Mouse (Mus musculus): ENCODE measurements around the gene Mapkap1.
"Not testable (repeated sequence)": the region's sequence is repeated elsewhere in the genome, so short reads cannot be mapped to it uniquely, and the experiment has no call there.

Gene Mapkap1

DNA sequence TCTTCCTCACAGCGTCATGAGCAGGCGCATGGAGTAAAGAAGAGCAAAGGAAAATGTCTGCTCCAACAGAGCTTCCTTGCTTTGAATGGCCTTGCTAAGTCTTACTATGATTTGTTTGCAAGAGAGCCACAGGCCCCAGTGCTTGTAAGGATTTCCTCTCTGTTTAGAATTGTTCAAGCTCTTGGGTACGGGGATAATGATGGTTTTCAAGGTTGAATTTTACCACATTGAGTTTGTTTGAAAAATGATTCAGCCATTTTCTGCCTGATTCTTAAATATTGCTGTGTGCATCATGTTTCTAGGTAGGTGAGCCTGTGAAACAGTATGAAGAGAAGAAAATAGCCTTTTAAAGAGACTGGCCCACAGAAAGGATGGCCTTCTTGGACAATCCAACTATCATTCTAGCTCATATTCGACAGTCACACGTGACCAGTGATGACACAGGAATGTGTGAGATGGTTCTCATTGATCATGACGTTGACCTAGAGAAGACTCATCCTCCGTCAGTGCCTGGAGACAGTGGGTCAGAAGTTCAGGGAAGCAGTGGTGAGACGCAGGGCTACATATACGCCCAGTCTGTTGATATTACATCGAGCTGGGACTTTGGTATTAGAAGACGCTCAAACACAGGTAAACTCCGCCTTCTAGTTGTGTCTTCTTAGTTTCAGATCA is 25.3 kb downstream of the Mapkap1 start:
- DNase-seq (ENCODE audit: extremely low read depth, low read depth), result no peak

GRCm38 (mm10) chr2:34432887-34433286 is 26.3 kb downstream of the Mapkap1 start:
- not testable (repeated sequence) for DNase-seq (ENCODE audit: extremely low read depth, low read depth)

- no peak for DNase-seq (ENCODE audit: extremely low read depth, low read depth)
Observed at GRCm38 (mm10) chr2:34436321-34436720, 29.8 kb downstream of the Mapkap1 start.

GRCm38 (mm10) chr2:34448756-34449155 is 42.2 kb downstream of the Mapkap1 start:
- no peak for DNase-seq (ENCODE audit: extremely low read depth, low read depth)

GRCm38 (mm10) chr2:34462490-34462889 is 55.9 kb downstream of the Mapkap1 start:
- no peak for DNase-seq (ENCODE audit: extremely low read depth, low read depth)

DNA sequence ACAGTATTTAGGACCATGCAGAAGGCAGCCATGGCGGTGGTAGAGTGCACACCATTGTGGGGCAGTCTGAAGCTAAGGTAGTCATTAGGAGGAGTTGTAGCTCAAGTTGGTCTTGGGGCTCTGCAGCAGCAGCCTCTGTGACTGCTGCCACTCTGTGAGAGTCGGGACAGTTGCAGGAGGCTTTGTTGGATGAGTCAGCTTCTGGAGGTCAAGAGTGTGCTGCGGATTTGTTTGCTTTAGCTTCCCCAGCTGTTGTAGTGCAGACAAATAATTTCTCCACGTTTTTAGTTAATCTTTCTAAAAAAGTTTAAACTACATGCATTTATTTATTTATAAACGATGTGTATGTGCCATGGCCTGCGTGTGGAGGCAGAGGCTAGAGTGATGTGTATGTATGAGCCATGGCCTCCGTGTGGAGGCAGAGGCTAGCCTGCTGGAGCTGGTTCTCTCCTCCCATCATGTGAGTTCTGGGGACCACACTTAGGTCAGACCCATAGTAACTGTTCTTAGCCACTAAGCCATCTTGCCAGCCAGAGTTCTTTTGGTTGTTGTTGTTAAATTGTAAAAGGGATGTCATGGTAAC is 62.1 kb downstream of the Mapkap1 start:
- no peak for DNase-seq (ENCODE audit: extremely low read depth, low read depth)

DNA sequence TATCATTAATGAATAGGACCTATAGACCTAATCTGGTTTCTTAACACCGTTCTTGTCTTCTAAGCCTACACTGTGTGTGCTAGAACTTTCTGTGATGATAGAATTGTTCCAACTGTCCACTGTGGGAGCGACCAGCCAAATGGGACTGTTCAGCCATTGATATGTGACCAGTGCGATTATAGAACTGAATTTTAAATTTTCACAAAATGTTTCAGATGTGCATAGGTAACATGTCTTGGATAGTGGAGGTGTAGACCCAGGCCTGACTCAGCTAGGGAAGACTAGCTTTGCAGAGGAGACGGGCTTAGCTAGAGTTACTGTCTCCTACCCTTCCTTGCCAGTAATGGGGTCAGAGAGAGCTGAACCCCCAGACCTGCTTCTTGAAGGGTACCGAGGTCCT is 62.8 kb downstream of the Mapkap1 start:
- DNase-seq (ENCODE audit: extremely low read depth, low read depth), result no peak

DNA sequence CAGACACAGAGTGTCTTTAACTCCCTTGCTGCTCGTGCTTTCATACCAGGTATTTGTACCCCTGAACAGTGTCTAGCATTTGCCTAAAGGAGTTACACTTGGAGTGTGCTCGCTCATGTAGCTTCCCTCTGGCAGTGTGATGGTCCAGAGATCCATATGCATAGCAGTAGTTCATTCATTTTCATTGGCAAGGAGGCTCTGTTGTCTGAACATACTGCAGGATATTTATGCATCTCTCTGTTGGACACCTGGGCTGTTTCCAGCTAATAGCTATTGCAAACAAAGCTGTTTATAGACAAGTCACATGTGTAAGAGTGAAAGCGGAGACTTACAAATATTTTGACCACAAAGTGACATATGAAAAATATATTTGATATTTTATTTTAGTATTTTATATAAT is 67.2 kb downstream of the Mapkap1 start:
- DNase-seq (ENCODE audit: extremely low read depth, low read depth), result no peak

- DNase-seq (ENCODE audit: extremely low read depth, low read depth), result no peak
Observed at GRCm38 (mm10) chr2:34481401-34481800, 74.8 kb downstream of the Mapkap1 start.

DNA sequence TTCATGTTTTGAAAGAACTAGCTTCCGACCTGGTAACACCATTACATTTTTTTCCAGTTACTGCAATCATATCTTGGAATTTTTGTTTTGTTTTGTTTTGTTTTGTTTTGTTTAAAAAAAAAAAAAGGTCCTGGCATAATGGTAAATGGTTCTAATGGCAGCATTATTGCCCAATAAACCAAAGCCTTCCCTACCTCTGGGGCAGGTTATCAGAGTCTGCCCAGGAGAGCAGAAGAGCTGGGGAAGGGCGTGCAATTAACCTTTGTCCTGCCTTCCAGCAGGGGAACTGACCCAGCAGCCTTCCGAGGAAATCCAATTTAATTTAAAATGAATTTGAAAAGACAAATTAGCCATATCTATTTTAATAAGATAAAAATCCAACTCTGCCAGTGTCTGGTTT is 75.5 kb downstream of the Mapkap1 start:
- no peak for DNase-seq (ENCODE audit: extremely low read depth, low read depth)

- no peak for DNase-seq (ENCODE audit: extremely low read depth, low read depth)
Observed at GRCm38 (mm10) chr2:34482531-34482930, 76.0 kb downstream of the Mapkap1 start.

GRCm38 (mm10) chr2:34487281-34487680 is 80.7 kb downstream of the Mapkap1 start:
- no peak for DNase-seq (ENCODE audit: extremely low read depth, low read depth)

GRCm38 (mm10) chr2:34503975-34504730 is 97.6 kb downstream of the Mapkap1 start:
- no peak for DNase-seq (ENCODE audit: extremely low read depth, low read depth)

GRCm38 (mm10) chr2:34506162-34506561 is 99.6 kb downstream of the Mapkap1 start:
- DNase-seq (ENCODE audit: extremely low read depth, low read depth), result not testable (repeated sequence)

- no peak for DNase-seq (ENCODE audit: extremely low read depth, low read depth)
Observed at GRCm38 (mm10) chr2:34509856-34510255, 103.3 kb downstream of the Mapkap1 start.

- DNase-seq (ENCODE audit: extremely low read depth, low read depth), result no peak
Observed at GRCm38 (mm10) chr2:34515263-34515662, 108.7 kb downstream of the Mapkap1 start.

- no peak for DNase-seq (ENCODE audit: extremely low read depth, low read depth)
Observed at GRCm38 (mm10) chr2:34518083-34518482, 111.5 kb downstream of the Mapkap1 start.

DNA sequence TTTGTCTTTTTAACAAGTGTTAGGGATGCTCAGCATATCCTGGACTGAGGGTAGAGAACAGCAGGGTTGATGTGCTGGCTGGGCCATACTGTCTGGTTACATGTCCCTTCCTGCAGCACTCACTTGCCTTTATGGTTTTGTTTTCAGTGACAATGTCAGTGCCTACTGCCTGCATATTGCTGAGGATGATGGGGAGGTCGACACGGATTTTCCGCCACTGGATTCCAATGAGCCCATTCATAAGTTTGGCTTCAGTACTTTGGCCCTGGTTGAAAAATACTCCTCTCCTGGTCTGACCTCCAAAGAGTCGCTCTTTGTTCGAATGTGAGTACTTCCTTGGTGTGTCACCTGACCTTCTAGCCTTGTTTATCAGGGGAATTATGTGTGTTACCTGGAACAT is 112.0 kb downstream of the Mapkap1 start:
- no peak for DNase-seq (ENCODE audit: extremely low read depth, low read depth)

GRCm38 (mm10) chr2:34519525-34519924 is 113.0 kb downstream of the Mapkap1 start:
- DNase-seq (ENCODE audit: extremely low read depth, low read depth), result peak; percentile 16

DNA sequence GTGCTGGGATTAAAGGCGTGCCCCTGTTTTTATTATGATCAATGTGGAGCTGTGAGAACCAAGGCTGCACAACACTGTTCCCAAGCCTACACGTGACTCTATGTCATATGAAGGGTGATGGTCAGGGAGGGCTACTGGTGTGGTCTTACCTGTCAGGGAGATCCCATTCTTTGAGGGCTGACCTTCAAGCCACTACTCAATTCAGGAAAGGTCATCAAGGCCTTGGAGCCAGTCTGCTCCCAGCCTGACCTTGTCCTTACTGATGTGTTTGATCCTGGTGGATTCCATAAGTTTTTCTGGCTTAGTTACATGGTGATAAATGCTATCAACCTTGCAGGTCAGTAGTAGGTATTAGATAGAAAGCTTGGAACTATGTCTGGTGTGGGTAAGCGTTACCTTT is 114.8 kb downstream of the Mapkap1 start:
- DNase-seq (ENCODE audit: extremely low read depth, low read depth), result no peak

DNA sequence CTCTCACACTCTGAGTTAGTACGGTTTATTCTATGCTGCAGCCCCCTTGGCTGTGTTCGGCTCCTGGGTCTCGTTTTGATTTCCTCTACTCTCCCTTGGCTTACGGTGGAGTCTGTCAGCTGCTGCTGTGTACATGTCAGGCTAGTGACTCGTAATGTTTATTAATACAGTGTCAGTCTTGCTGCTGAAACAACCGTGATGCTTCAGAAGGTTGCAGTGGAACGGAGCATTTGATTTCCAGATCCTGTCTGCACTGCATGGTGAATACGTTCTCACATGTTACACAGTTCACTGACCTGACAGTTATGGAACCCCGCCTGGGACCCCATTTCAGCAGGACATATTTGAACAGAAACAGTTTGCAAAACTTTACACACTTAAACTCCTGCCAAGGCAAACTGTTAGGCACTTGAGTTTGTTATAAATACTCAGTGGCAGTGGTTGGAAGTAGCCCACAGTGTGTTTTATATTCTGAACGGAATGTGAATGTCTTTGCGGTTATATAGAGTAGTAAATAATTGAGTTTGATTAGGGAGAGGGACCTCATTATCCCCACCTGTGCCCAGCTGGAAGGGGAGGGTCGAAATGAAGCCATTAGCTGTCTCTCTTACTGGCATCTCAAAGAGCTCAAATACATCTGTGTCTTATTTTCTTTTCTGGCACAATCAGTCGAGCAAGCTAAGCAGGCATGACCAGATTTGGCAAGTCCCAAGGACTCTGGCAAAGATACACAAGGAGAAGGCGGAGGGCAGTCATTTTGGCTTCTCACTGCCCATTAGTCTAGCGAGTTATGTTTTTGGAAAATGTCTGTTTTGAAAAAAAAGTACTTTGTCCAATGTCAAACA is 120.2 kb downstream of the Mapkap1 start:
- DNase-seq (ENCODE audit: extremely low read depth, low read depth), result no peak

DNA sequence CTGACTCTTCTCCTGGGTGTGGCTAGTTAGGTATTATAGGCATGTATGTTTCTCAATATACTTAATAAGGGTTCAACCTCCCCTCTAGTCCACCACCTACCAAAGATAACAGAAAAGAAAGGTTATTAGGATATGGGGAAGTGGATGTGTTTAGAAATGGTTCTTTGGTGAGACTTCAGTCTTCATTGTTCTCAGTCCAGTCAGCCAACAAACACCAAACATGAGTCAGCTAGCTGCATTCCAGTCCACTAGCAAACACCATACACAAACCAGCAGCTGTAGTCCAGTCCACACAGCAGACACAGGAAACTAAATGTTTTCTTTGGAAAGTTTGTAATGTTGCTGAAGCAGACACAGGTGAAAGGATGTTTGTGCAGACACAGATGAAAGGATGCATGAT is 121.9 kb downstream of the Mapkap1 start:
- DNase-seq (ENCODE audit: extremely low read depth, low read depth), result no peak
